22 mouse cellular contexts compared by ENCODE assay signal in the genomic region with DNA sequence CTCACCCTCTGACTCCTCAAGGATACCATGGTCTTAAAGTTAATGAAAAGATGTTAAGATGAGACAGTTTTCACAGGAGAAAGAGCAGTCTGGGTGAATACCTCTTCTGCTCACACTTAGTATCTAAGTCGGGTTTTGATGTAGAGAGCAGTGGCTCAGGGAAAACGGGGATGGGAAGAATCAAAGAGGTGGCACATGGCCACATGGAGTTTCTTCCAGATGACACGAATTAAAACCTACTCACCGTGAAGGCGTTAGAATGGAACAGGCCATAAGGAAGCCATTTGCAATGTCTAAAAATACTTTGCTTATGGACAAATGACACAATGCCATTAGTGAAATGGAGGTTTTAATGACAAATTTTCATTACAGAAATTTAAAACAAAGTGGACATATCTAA. TPM values are rescaled to one million over a fixed set of nuclear protein-coding genes. Genes with fewer than 3 reads are reported as not detected.
DNase-seq lines count a peak whose midpoint lies in the region; ATAC-seq and TF ChIP-seq lines count a peak whose summit lies in the region.
"Had no signal": no experiment of that assay in that cellular context is flagged by ENCODE, and none has a peak within 500 bp of the region (broad histone marks: within the 10 kb centered on the region; RNA-seq: fewer than 3 reads in every experiment).

No protein-coding gene starts in this region.

- no peak overlapping the region for H3K4me3 ChIP-seq in hindbrain, embryonic 15.5 days
- H3K4me3 ChIP-seq in hindbrain, embryonic 14.5 days (replicated peaks; ENCODE audit: low read length): no peak overlapping the region
- H3K4me3 ChIP-seq in midbrain, embryonic 13.5 days (replicated peaks): no peak overlapping the region
- no peak overlapping the region for H3K4me3 ChIP-seq in midbrain, embryonic 14.5 days (replicated peaks; ENCODE audit: low read depth, low read length)
- H3K4me3 ChIP-seq: embryonic facial prominence, embryonic 15.5 days; erythroblast, embryonic 14.5 days; forebrain, embryonic 10.5 days; heart, embryonic 10.5 days had no signal

- 61% methylated on average over 5 of the region's 5 CpGs for WGBS in hindbrain, embryonic 15.5 days
- WGBS in hindbrain, embryonic 14.5 days: 57% methylated on average over 5 of the region's 5 CpGs
- WGBS in midbrain, embryonic 13.5 days: 64% methylated on average over 5 of the region's 5 CpGs
- WGBS in midbrain, embryonic 14.5 days: 54% methylated on average over 5 of the region's 5 CpGs

- intact Hi-C loops in heart, postnatal 25 days (cut with DNase I): loop anchor here (10.0 kb wide), 1 partner anchor 576 kb away; the partner anchor contains the start of gene Ndst3

- TF ChIP-seq POLR2A in brain, embryonic 14.5 days (IDR thresholded peaks at IDR 0.05; ENCODE audit: borderline replicate concordance, extremely low read depth, insufficient read depth, insufficient read length, poor library complexity, severe bottlenecking): no peak

- no peak overlapping the region for H3K9ac ChIP-seq in hindbrain, embryonic 15.5 days
- no peak overlapping the region for H3K9ac ChIP-seq in hindbrain, embryonic 14.5 days
- H3K9ac ChIP-seq in midbrain, embryonic 13.5 days (replicated peaks): no peak overlapping the region
- H3K9ac ChIP-seq in midbrain, embryonic 14.5 days (replicated peaks; ENCODE audit: low read length): no peak overlapping the region
- H3K9ac ChIP-seq: embryonic facial prominence, embryonic 15.5 days had no signal

- H3K9me3 ChIP-seq in hindbrain, embryonic 15.5 days: no peaks in the 10 kb centered on the region
- H3K9me3 ChIP-seq in hindbrain, embryonic 14.5 days (ENCODE audit: control insufficient read depth, low read length): no peaks in the 10 kb centered on the region
- no peaks in the 10 kb centered on the region for H3K9me3 ChIP-seq in midbrain, embryonic 13.5 days
- no peaks in the 10 kb centered on the region for H3K9me3 ChIP-seq in midbrain, embryonic 14.5 days (ENCODE audit: control insufficient read depth, low read length)
- H3K9me3 ChIP-seq: embryonic facial prominence, embryonic 15.5 days; forebrain, embryonic 10.5 days; heart, embryonic 10.5 days had no signal

- H3K4me2 ChIP-seq in hindbrain, embryonic 15.5 days: no peak overlapping the region
- H3K4me2 ChIP-seq in hindbrain, embryonic 14.5 days (replicated peaks): no peak overlapping the region
- no peak overlapping the region for H3K4me2 ChIP-seq in midbrain, embryonic 13.5 days (replicated peaks)
- no peak overlapping the region for H3K4me2 ChIP-seq in midbrain, embryonic 14.5 days (ENCODE audit: low read length)
- H3K4me2 ChIP-seq: embryonic facial prominence, embryonic 15.5 days had no signal

- no peaks in the 10 kb centered on the region for H3K27me3 ChIP-seq in hindbrain, embryonic 15.5 days
- no peaks in the 10 kb centered on the region for H3K27me3 ChIP-seq in hindbrain, embryonic 14.5 days (ENCODE audit: control insufficient read depth, insufficient read depth, low read length)
- no peaks in the 10 kb centered on the region for H3K27me3 ChIP-seq in midbrain, embryonic 13.5 days
- no peaks in the 10 kb centered on the region for H3K27me3 ChIP-seq in midbrain, embryonic 14.5 days (ENCODE audit: control insufficient read depth, insufficient read depth, low read length)
- H3K27me3 ChIP-seq: embryonic facial prominence, embryonic 15.5 days had no signal

- H3K27ac ChIP-seq in hindbrain, embryonic 15.5 days (replicated peaks): no peak overlapping the region
- H3K27ac ChIP-seq in hindbrain, embryonic 14.5 days: no peak overlapping the region
- H3K27ac ChIP-seq in midbrain, embryonic 13.5 days: 0 out of 2 replicates have a peak overlapping the region, but pooled peaks have one; percentile 35
- no peak overlapping the region for H3K27ac ChIP-seq in midbrain, embryonic 14.5 days (replicated peaks; ENCODE audit: low read depth, low read length)
- H3K27ac ChIP-seq: embryonic facial prominence, embryonic 15.5 days; forebrain, embryonic 10.5 days; heart, embryonic 10.5 days had no signal

- ATAC-seq in hindbrain, embryonic 15.5 days (ENCODE audit: low FRiP score, low read depth): 0 out of 2 replicates have a peak, but pooled peaks have one; percentile 19
- no peak for ATAC-seq in hindbrain, embryonic 14.5 days (ENCODE audit: low FRiP score)
- ATAC-seq in midbrain, embryonic 13.5 days: no peak
- no peak for ATAC-seq in midbrain, embryonic 14.5 days (ENCODE audit: low FRiP score, low TSS enrichment)
- ATAC-seq: forebrain, embryonic 16.5 days; hindbrain, embryonic 16.5 days had no signal

- no peak for TF ChIP-seq CTCF in brain, embryonic 14.5 days (IDR thresholded peaks at IDR 0.05; ENCODE audit: borderline replicate concordance, extremely low read depth, insufficient read depth, insufficient read length)

- no peaks in the 10 kb centered on the region for H3K36me3 ChIP-seq in hindbrain, embryonic 15.5 days
- no peaks in the 10 kb centered on the region for H3K36me3 ChIP-seq in hindbrain, embryonic 14.5 days (replicated peaks; ENCODE audit: control insufficient read depth, insufficient read depth)
- H3K36me3 ChIP-seq in midbrain, embryonic 13.5 days: no peaks in the 10 kb centered on the region
- H3K36me3 ChIP-seq in midbrain, embryonic 14.5 days (ENCODE audit: control insufficient read depth, insufficient read depth, low read length): no peaks in the 10 kb centered on the region
- H3K36me3 ChIP-seq: embryonic facial prominence, embryonic 15.5 days; forebrain, embryonic 10.5 days; heart, embryonic 10.5 days had no signal

- DNase-seq in cerebellum, postnatal 14 days: peak; percentile 41 to 55
- DNase-seq in cerebellum, adult 18-20 months: no peak
- no peak for DNase-seq in hindbrain, embryonic 14.5 days (ENCODE audit: low spot score)
- DNase-seq in midbrain, embryonic 14.5 days: no peak
- DNase-seq in brain, embryonic 14.5 days (ENCODE audit: low read depth): peak; percentile 71
- DNase-seq in heart, postnatal 25 days (ENCODE audit: low spot score): no peak
- DNase-seq: adrenal gland, adult 2 months; adrenal gland, postnatal 25 days; gastrocnemius, postnatal 10 days; heart, adult 18-20 months; heart, postnatal 10 days; kidney, adult 11 months had no signal

- H3K4me1 ChIP-seq in hindbrain, embryonic 15.5 days (replicated peaks): no peaks in the 10 kb centered on the region
- no peaks in the 10 kb centered on the region for H3K4me1 ChIP-seq in hindbrain, embryonic 14.5 days (replicated peaks; ENCODE audit: control insufficient read depth, insufficient read depth, low read length)
- H3K4me1 ChIP-seq in midbrain, embryonic 13.5 days (replicated peaks): peaks cover 21% of the 10 kb centered on the region
- H3K4me1 ChIP-seq in midbrain, embryonic 14.5 days (ENCODE audit: control insufficient read depth, insufficient read depth, low read length): peaks cover 14% of the 10 kb centered on the region; the same call in 1 of the 2 replicates
- H3K4me1 ChIP-seq: embryonic facial prominence, embryonic 15.5 days; heart, embryonic 10.5 days had no signal

RNA-seq across cellular contexts. Expression of gene Tram1l1, which starts 50.1 kb away (rescaled TPM):
- 47.1 and 47.9 TPM in 2 replicates for polyA plus RNA-seq in hindbrain, embryonic 15.5 days (2015; fragmentation: Nextera tagmentation; extraction: Ambion mirVana)
- polyA plus RNA-seq in hindbrain, embryonic 14.5 days (2014; fragmentation: Nextera tagmentation; extraction: Ambion mirVana): 52.5 and 55.6 TPM in 2 replicates
- 51.4 and 57.7 TPM in 2 replicates for polyA plus RNA-seq in midbrain, embryonic 13.5 days (2015; fragmentation: Nextera tagmentation; extraction: Ambion mirVana)
- polyA plus RNA-seq in midbrain, embryonic 14.5 days (2014; fragmentation: Nextera tagmentation; extraction: Ambion mirVana): 57.2 and 57.6 TPM in 2 replicates
- polyA plus RNA-seq in brain, embryonic 14.5 days (2012; rRNA removed): 31.3 and 32.2 TPM in 2 replicates
- under 1 TPM; 0.10 to 0.14 TPM for total RNA-seq in heart, postnatal 25 days (2021)
- total RNA-seq: common myeloid progenitor, adult 5-6 weeks; heart, adult 18-20 months; hematopoietic stem cell, adult 5-6 weeks had no signal

Comparison
In these comparisons a context has a peak if more than half of its experiments do, and no peak if none do; other contexts are left out.
1. DNase-seq: peak in cerebellum, postnatal 14 days (2 of 2) and brain, embryonic 14.5 days (single experiment); none in cerebellum, adult 18-20 months (0 of 2), hindbrain, embryonic 14.5 days (single experiment), midbrain, embryonic 14.5 days (single experiment) and heart, postnatal 25 days (single experiment).